Mouse (Mus musculus) liver, adult 2 months (tissue): Measurements from ENCODE around the gene Fbxo40.

Experiments
- CTCF ChIP-seq: fragments of 200-500 bp; IDR thresholded peaks from 2 replicates; pipeline ENCODE4 v1.5.1; 2011; ENCODE audit warnings: low read depth, low read length, control low read depth
- POLR2A ChIP-seq: fragments of 200-500 bp; IDR thresholded peaks from 2 replicates; pipeline ENCODE4 v1.6.1; 2011; ENCODE audit warnings: low read length, control low read depth; ENCODE audit not compliant: insufficient read depth; ENCODE audit errors: extremely low read depth

DNA sequence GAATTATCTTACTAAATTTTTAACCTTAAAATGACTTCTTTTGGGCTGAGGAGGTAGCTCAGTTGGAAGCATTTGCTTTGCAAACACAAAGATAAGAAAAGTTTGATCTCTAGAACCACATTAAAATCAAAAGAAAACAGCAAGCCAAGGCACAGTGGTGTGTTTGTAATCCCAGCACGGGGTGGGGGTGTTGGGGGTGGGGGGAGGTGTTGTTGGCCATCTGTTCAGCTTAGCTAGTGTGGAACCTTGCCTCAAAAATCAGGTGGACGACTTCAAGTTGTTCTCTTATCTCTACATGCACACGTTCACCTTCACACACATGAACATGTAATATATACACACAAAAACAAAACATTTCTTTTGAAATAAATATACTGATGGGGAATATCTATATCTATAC lies 41.7 kb upstream of the Fbxo40 start:
- no peak for TF ChIP-seq CTCF
- no peak for TF ChIP-seq POLR2A
